Mouse (Mus musculus) cerebellum, adult 2 months (tissue): ENCODE results near the gene Mrpl44.

Experiments
- CTCF ChIP-seq: fragments of 200-500 bp; IDR thresholded peaks from 2 replicates; pipeline ENCODE4 v1.5.1; 2011; ENCODE audit warnings: low read depth, mild to moderate bottlenecking, control low read depth, low read length, moderate library complexity, borderline replicate concordance; ENCODE audit not compliant: insufficient read depth
- POLR2A ChIP-seq: fragments of 200-500 bp; IDR thresholded peaks from 2 replicates; pipeline ENCODE4 v1.6.1; 2011; ENCODE audit warnings: low read length, control low read depth, borderline replicate concordance; ENCODE audit not compliant: insufficient read depth

DNA sequence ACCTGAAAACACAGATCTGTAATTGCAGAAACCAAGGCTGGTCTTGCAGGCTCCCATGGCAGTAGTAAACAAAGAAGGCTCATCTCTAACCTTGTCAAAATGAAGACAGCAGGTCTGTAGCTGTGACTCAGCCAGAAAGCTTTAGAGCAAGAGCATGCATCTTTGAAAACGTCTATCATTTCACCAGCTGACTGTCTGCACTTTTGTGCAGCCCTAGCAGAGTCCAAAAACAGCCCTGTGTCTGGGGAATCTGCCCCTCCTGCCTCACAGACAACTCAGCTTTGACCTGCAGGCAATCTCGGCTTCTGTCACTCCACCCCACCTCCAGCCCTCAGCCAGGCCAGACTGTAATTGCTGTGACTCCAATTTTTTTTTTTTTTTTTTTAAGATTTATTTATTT is 20.4 kb upstream of the Mrpl44 start:
- TF ChIP-seq CTCF (no peak), POLR2A (no peak)
